Mouse (Mus musculus): ENCODE measurements around the gene Gm11541. TPM values are rescaled to one million over a fixed set of nuclear protein-coding genes. Genes with fewer than 3 reads are reported as not detected.

Gm11541 gene
- 0.10 TPM in 1 of 2 replicates, not detected in the other for polyA plus RNA-seq (2014; fragmentation: Nextera tagmentation; extraction: Ambion mirVana)

DNA sequence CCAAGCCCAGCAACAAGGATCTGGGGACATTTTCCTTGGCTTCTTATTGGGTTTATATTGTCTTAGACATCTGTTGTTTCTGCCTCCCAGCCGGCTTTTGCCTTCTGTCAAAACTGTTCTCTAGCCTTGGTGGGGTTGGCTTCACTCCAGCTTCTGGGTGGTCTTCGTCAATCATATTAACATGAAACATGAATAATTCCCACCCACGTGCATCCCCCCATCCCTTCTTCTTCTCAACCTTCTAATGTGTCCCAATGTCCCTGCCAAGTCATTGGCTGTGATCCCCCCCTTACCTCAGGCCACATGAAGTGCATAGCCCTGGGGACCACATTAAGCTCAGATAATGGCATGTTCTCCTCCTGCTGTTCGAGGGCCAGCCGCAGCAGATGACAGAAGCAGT lies at the start of gene Gm11541:
Gene Gm11541 (minus strand): TSS at position 28 of the 400 bp plus-strand sequence.
- 0 out of 2 replicates have a peak, but pooled peaks cover 3% of the 10 kb centered on the region for H3K27me3 ChIP-seq (replicated peaks; ENCODE audit: control insufficient read depth, insufficient read depth, low read length)
- H3K4me3 ChIP-seq (ENCODE audit: low read depth, low read length), result no peak within 1 kb of the TSS
- no peak within 1 kb of the TSS for H3K4me2 ChIP-seq
- DNase-seq (ENCODE audit: low spot score) (no peak), ATAC-seq (replicated peaks; ENCODE audit: low FRiP score) (no peak)
- 83% methylated on average over 5 of the region's 5 CpGs for WGBS
- H3K9ac ChIP-seq (ENCODE audit: low read depth, low read length), result no peak within 1 kb of the TSS
- H3K4me1 ChIP-seq (replicated peaks; ENCODE audit: control insufficient read depth, insufficient read depth, low read length), result no peaks in the 10 kb centered on the region
- no peak within 1 kb of the TSS for H3K27ac ChIP-seq (ENCODE audit: low read depth, low read length)
- no peaks in the 10 kb centered on the region for H3K36me3 ChIP-seq (ENCODE audit: control insufficient read depth, insufficient read depth, low read length)
- no peaks in the 10 kb centered on the region for H3K9me3 ChIP-seq (ENCODE audit: control insufficient read depth, low read length)

DNA sequence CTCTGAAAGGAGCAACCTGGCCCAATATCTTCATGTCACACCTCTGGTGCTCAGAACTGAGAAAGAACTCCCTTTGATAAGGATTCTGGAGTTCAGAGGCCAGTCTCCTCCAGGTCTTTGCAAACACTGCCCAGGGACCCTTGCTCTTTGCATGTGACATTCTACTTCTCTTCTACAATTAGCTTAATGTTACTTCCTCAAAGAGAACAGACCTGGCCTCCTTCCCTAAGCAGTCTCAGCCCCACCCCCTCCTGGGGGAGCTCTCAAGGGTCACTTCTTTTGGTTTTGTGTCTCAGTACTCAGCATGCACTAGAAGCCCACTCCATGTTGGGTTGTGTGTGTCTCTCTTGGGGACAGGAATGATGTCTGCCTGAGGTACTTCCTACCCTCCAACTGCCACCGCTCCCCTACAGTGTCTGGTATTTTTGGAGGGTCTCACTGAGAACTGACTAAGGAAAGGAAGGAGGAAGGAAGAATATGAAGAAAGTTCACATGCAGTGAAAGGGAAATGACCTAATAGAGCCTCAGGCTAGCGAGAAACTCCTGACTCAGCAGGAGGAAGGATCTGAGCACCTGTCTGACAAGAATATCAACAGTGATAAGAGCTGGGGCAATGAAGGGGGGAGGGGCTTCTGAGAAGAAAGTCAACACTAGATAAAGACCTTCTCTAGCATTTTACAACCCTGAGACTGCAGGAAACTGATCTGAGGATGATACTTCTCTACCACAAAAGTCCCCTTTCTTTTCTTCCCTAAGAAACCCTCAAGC lies 48.8 kb upstream of the Gm11541 start:
- H3K4me1 ChIP-seq (replicated peaks; ENCODE audit: control insufficient read depth, insufficient read depth, low read length), result no peaks in the 10 kb centered on the region
- no peak overlapping the region for H3K4me3 ChIP-seq (ENCODE audit: low read depth, low read length)
- no peak for DNase-seq (ENCODE audit: low spot score)
- H3K27me3 ChIP-seq (replicated peaks; ENCODE audit: control insufficient read depth, insufficient read depth, low read length), result no peaks in the 10 kb centered on the region
- no peaks in the 10 kb centered on the region for H3K9me3 ChIP-seq (ENCODE audit: control insufficient read depth, low read length)
- no peak overlapping the region for H3K4me2 ChIP-seq
- WGBS, result 27% methylated on average over 2 of the region's 2 CpGs
- no peak for ATAC-seq (replicated peaks; ENCODE audit: low FRiP score)
- H3K27ac ChIP-seq (ENCODE audit: low read depth, low read length), result no peak overlapping the region
- no peak overlapping the region for H3K9ac ChIP-seq (ENCODE audit: low read depth, low read length)
- H3K36me3 ChIP-seq (ENCODE audit: control insufficient read depth, insufficient read depth, low read length), result no peaks in the 10 kb centered on the region

DNA sequence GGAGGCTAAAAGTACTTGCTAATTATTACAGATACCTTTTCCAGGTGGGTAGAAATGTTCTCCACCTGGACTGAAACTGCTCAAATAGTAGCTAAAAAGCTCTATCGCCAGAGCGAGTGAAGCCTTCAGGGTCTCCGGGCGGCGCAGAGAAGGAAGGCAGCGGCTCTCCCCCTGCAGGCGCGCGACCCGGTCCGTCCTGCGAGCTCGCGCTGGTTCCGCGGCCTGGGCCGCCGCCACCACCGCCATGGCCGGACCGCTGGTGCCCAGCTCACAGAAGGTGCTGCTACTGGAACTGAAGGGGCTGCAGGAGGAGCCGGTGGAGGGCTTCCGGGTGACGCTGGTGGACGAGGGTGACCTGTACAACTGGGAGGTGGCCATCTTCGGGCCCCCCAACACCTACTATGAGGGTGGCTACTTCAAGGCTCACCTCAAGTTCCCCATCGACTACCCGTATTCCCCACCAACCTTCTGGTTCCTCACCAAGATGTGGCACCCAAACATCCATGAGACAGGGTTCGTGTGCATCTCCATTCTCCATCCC lies 37.5 kb upstream of the Gm11541 start, which contains the start of gene Cdc34b:
Gene Cdc34b (plus strand): TSS at position 51 of the 541 bp plus-strand sequence.
- WGBS, result 64% methylated on average over 29 of the region's 29 CpGs
- no peak for DNase-seq (ENCODE audit: low spot score)
- H3K4me2 ChIP-seq, result no peak within 1 kb of the TSS
- H3K36me3 ChIP-seq (ENCODE audit: control insufficient read depth, insufficient read depth, low read length), result no peaks in the 10 kb centered on the region
- no peak within 1 kb of the TSS for H3K4me3 ChIP-seq (ENCODE audit: low read depth, low read length)
- no peaks in the 10 kb centered on the region for H3K4me1 ChIP-seq (replicated peaks; ENCODE audit: control insufficient read depth, insufficient read depth, low read length)
- no peak within 1 kb of the TSS for H3K9ac ChIP-seq (ENCODE audit: low read depth, low read length)
- H3K9me3 ChIP-seq (ENCODE audit: control insufficient read depth, low read length), result no peaks in the 10 kb centered on the region
- H3K27ac ChIP-seq (ENCODE audit: low read depth, low read length), result no peak within 1 kb of the TSS
- 0 out of 2 replicates have a peak, but pooled peaks cover 5% of the 10 kb centered on the region for H3K27me3 ChIP-seq (replicated peaks; ENCODE audit: control insufficient read depth, insufficient read depth, low read length)
- ATAC-seq (replicated peaks; ENCODE audit: low FRiP score), result no peak

DNA sequence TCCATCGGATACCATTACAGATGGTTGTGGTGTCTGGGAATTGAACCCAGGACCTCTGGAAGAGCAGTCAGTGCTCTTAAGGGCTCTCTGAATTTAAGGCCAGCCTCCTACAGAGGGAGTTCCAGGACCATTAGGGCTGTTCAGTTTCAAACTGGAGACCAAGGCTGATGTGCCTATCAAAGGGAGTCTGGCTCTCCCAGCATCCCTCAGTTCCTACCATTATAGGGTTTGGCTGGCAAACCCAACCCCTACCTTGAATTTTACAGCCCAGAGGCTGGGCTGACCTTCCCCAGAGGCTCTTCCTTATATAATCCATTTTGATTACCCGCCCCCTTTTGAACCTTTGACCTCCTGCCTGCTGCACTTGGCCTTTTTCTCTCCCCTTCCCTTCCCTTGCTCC lies 31.4 kb upstream of the Gm11541 start:
- H3K9me3 ChIP-seq (ENCODE audit: control insufficient read depth, low read length), result no peaks in the 10 kb centered on the region
- no peak overlapping the region for H3K27ac ChIP-seq (ENCODE audit: low read depth, low read length)
- no peaks in the 10 kb centered on the region for H3K4me1 ChIP-seq (replicated peaks; ENCODE audit: control insufficient read depth, insufficient read depth, low read length)
- H3K36me3 ChIP-seq (ENCODE audit: control insufficient read depth, insufficient read depth, low read length), result no peaks in the 10 kb centered on the region
- H3K4me3 ChIP-seq (ENCODE audit: low read depth, low read length), result no peak overlapping the region
- no peak overlapping the region for H3K4me2 ChIP-seq
- DNase-seq (ENCODE audit: low spot score), result no peak
- 65% methylated on average over 2 of the region's 2 CpGs for WGBS
- H3K27me3 ChIP-seq (replicated peaks; ENCODE audit: control insufficient read depth, insufficient read depth, low read length), result 0 out of 2 replicates have a peak, but pooled peaks cover 2% of the 10 kb centered on the region
- H3K9ac ChIP-seq (ENCODE audit: low read depth, low read length), result no peak overlapping the region
- no peak for ATAC-seq (replicated peaks; ENCODE audit: low FRiP score)

DNA sequence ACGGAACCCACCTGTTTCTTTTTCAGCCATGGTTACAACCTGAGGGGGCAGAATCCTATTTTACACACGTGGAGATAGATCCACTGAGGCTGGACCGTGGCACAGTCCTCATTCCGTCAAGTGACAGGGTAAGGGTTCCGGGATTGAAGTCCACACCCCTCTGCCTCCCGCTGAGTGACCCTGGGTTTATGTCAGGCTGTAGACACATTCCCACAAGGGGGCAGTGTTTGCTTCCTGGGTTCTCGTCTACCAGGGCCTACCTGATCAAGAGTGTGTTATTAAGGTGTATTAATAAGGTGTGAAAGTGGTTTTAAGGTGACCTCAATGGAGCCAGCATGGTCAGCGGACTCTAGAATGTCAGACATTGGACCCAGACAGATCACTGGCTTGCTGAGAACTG lies 28.5 kb upstream of the Gm11541 start:
- Histone ChIP-seq H3K9ac (ENCODE audit: low read depth, low read length) (no peak overlapping the region), H3K4me1 (replicated peaks; ENCODE audit: control insufficient read depth, insufficient read depth, low read length) (no peaks in the 10 kb centered on the region), H3K36me3 (ENCODE audit: control insufficient read depth, insufficient read depth, low read length) (no peaks in the 10 kb centered on the region), H3K27me3 (replicated peaks; ENCODE audit: control insufficient read depth, insufficient read depth, low read length) (no peaks in the 10 kb centered on the region), H3K27ac (ENCODE audit: low read depth, low read length) (no peak overlapping the region), H3K4me2 (peak overlapping the region; percentile 23), H3K4me3 (ENCODE audit: low read depth, low read length) (no peak overlapping the region), H3K9me3 (ENCODE audit: control insufficient read depth, low read length) (no peaks in the 10 kb centered on the region)
- WGBS, result 36% methylated on average over 8 of the region's 8 CpGs
- no peak for ATAC-seq (replicated peaks; ENCODE audit: low FRiP score)
- no peak for DNase-seq (ENCODE audit: low spot score)

DNA sequence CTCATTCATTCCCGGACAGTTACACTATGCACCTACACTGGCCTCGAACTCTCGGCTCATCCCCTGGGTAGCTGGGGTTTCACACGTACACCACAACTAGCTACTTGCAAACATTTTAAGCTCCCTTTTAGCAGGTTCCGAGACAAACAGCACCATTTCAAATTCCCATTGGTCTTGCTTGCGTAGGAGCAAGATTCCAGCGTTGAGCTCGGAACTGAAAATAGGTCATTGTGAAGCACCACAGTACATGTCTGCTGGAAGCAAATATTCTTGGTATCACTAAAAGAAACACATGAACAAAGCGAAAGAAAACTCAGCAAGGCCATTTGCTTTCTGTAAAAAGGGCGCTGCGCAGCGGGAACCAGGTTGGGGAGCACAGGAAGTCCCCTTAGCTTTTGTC lies 26.9 kb upstream of the Gm11541 start:
- Histone ChIP-seq H3K4me2 (no peak overlapping the region), H3K9ac (ENCODE audit: low read depth, low read length) (no peak overlapping the region), H3K36me3 (ENCODE audit: control insufficient read depth, insufficient read depth, low read length) (no peaks in the 10 kb centered on the region), H3K4me3 (ENCODE audit: low read depth, low read length) (no peak overlapping the region), H3K27me3 (replicated peaks; ENCODE audit: control insufficient read depth, insufficient read depth, low read length) (no peaks in the 10 kb centered on the region), H3K4me1 (replicated peaks; ENCODE audit: control insufficient read depth, insufficient read depth, low read length) (no peaks in the 10 kb centered on the region), H3K9me3 (ENCODE audit: control insufficient read depth, low read length) (no peaks in the 10 kb centered on the region), H3K27ac (ENCODE audit: low read depth, low read length) (no peak overlapping the region)
- WGBS, result 73% methylated on average over 12 of the region's 12 CpGs
- ATAC-seq (replicated peaks; ENCODE audit: low FRiP score) (no peak), DNase-seq (ENCODE audit: low spot score) (no peak)

DNA sequence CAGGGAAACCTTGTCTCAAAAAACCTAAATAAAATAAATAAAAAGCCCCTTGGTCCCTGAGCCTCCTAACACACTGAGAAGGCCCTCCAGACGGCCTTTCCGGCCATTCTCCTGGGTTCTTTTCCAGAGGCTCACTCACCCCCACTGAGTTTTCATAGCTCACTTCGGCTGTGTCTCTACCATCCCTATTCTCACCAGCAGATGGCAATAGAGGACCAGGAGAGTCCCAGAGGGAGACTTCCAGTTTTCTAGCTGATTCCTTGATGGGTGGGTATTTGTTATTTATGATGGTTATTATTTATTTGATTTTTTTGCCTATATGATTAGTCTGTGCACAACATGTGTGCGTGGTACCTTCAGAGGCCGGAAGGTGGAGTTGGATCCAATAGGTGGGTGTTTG lies 26.0 kb upstream of the Gm11541 start:
- ATAC-seq (replicated peaks; ENCODE audit: low FRiP score), result no peak
- 24% methylated on average over 5 of the region's 5 CpGs for WGBS

DNA sequence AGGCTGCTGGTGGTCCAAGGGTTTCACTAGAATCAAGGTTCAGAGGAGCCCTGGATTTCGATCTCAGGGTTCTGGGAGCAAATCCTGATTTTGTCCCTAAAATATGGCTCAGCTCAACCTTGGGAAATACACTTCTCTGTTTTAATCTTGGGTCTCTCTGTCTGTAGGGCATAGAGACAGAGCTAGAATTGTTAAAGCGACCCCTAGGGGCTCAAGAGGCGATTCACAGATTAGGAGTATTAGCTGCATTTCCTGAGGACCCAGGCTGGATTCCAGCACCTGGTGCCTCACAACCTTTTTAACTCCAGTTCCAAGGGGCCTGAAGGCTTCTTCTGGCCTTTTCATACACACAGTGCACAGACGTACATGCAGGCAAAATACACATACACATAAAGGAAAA lies 25.3 kb upstream of the Gm11541 start:
- 20% methylated on average over 4 of the region's 4 CpGs for WGBS
- Histone ChIP-seq H3K4me1 (replicated peaks; ENCODE audit: control insufficient read depth, insufficient read depth, low read length) (no peaks in the 10 kb centered on the region), H3K4me3 (ENCODE audit: low read depth, low read length) (no peak overlapping the region), H3K9ac (ENCODE audit: low read depth, low read length) (no peak overlapping the region), H3K27ac (ENCODE audit: low read depth, low read length) (no peak overlapping the region), H3K9me3 (ENCODE audit: control insufficient read depth, low read length) (no peaks in the 10 kb centered on the region), H3K27me3 (replicated peaks; ENCODE audit: control insufficient read depth, insufficient read depth, low read length) (no peaks in the 10 kb centered on the region), H3K36me3 (ENCODE audit: control insufficient read depth, insufficient read depth, low read length) (no peaks in the 10 kb centered on the region), H3K4me2 (no peak overlapping the region)
- no peak for DNase-seq (ENCODE audit: low spot score)
- no peak for ATAC-seq (replicated peaks; ENCODE audit: low FRiP score)

More for the DNA sequence above, 26.0 kb upstream of the Gm11541 start:
- H3K9ac ChIP-seq (ENCODE audit: low read depth, low read length), result no peak overlapping the region
- no peaks in the 10 kb centered on the region for H3K27me3 ChIP-seq (replicated peaks; ENCODE audit: control insufficient read depth, insufficient read depth, low read length)
- H3K36me3 ChIP-seq (ENCODE audit: control insufficient read depth, insufficient read depth, low read length), result no peaks in the 10 kb centered on the region
- H3K4me1 ChIP-seq (replicated peaks; ENCODE audit: control insufficient read depth, insufficient read depth, low read length), result no peaks in the 10 kb centered on the region
- no peaks in the 10 kb centered on the region for H3K9me3 ChIP-seq (ENCODE audit: control insufficient read depth, low read length)
- no peak overlapping the region for H3K4me2 ChIP-seq
- H3K27ac ChIP-seq (ENCODE audit: low read depth, low read length), result no peak overlapping the region
- no peak overlapping the region for H3K4me3 ChIP-seq (ENCODE audit: low read depth, low read length)
- DNase-seq (ENCODE audit: low spot score), result no peak

DNA sequence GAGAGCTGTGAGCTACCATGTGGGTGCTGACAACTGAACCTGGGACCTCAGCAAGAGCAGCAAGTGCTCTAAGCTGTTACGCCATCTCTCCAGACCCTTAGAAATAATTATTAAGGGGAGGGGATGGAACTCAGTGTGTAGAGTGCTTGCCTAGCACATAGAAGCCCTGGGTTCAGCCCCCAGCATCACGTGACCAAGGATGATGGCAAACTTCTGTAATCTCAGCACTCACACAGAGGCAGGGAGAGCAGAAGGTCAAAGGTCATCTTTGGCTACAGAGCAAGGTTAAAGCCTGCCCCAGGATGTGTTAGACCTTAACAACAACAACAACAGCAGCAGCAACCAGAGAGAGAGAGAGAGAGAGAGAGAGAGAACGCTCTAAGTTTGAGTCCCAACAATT lies 24.2 kb upstream of the Gm11541 start:
- WGBS, result 76% methylated on average over 3 of the region's 3 CpGs
- Histone ChIP-seq H3K4me3 (ENCODE audit: low read depth, low read length) (no peak overlapping the region), H3K27me3 (replicated peaks; ENCODE audit: control insufficient read depth, insufficient read depth, low read length) (no peaks in the 10 kb centered on the region), H3K9me3 (ENCODE audit: control insufficient read depth, low read length) (no peaks in the 10 kb centered on the region), H3K9ac (ENCODE audit: low read depth, low read length) (no peak overlapping the region), H3K4me2 (no peak overlapping the region), H3K27ac (ENCODE audit: low read depth, low read length) (no peak overlapping the region), H3K4me1 (replicated peaks; ENCODE audit: control insufficient read depth, insufficient read depth, low read length) (no peaks in the 10 kb centered on the region), H3K36me3 (ENCODE audit: control insufficient read depth, insufficient read depth, low read length) (no peaks in the 10 kb centered on the region)
- DNase-seq (ENCODE audit: low spot score), result no peak
- ATAC-seq (replicated peaks; ENCODE audit: low FRiP score), result no peak
